Mouse (Mus musculus) neural tube, embryonic 15.5 days (tissue): ENCODE measurements around the gene Sult6b1. TPM values are rescaled to one million over a fixed set of nuclear protein-coding genes. Genes with fewer than 3 reads are reported as not detected.

Experiments used
- ATAC-seq: fragments of 200-750 bp; cut with Nextera tagmentation; 2 replicates; pipeline ENCODE4 v1.8.0; 2017; ENCODE audit warnings: mild to moderate bottlenecking, moderate TSS enrichment, moderate library complexity; ENCODE audit not compliant: low FRiP score
- H3K27ac ChIP-seq: fragments of 300-500 bp; sonication (generic); replicated peaks from 2 replicates; pipeline ENCODE4 v1.5.1; 2015; ENCODE audit warnings: mild to moderate bottlenecking, inconsistent platforms
- H3K27me3 ChIP-seq: fragments of 300-500 bp; sonication (generic); replicated peaks from 2 replicates; pipeline ENCODE4 v1.6.1; 2015; ENCODE audit warnings: inconsistent platforms
- H3K36me3 ChIP-seq: fragments of 300-500 bp; sonication (generic); 2 replicates; pipeline ENCODE4 v1.6.1; 2015; ENCODE audit warnings: inconsistent platforms
- H3K4me1 ChIP-seq: fragments of 300-500 bp; sonication (generic); 2 replicates; pipeline ENCODE4 v1.6.1; 2015; ENCODE audit warnings: inconsistent platforms
- H3K4me2 ChIP-seq: fragments of 300-500 bp; sonication (generic); 2 replicates; pipeline ENCODE4 v1.6.1; 2015; ENCODE audit warnings: inconsistent platforms, mild to moderate bottlenecking, moderate library complexity
- H3K4me3 ChIP-seq: fragments of 300-500 bp; sonication (generic); replicated peaks from 2 replicates; pipeline ENCODE4 v1.5.1; 2015; ENCODE audit warnings: mild to moderate bottlenecking, inconsistent platforms
- H3K9ac ChIP-seq: fragments of 300-500 bp; sonication (generic); replicated peaks from 2 replicates; pipeline ENCODE4 v1.6.1; 2015; ENCODE audit warnings: mild to moderate bottlenecking, inconsistent platforms
- H3K9me3 ChIP-seq: fragments of 300-500 bp; sonication (generic); replicated peaks from 2 replicates; pipeline ENCODE4 v1.6.1; 2016; ENCODE audit warnings: inconsistent platforms
- WGBS: fragments of 180-500 bp; shearing (Covaris S2); methylation state at CpG from one replicate; pipeline ENCODE4 v1.1.7; 2015; ENCODE audit warnings: mixed read lengths; 5-methylcytosine and 5-hydroxymethylcytosine counted together
- polyA plus RNA-seq: library from polyadenylated mRNA; unstranded; fragments of >200 nt; fragmentation: Nextera tagmentation; extraction: Ambion mirVana; gene quantifications from 2 replicates; pipeline ENCODE4 v1.2.1, GENCODE M21; 2015

The Sult6b1 gene
- polyA plus RNA-seq, 1 experiment from 2014 or later = 0.13 TPM

GRCm38 (mm10) chr17:78883291-78883690, 23.5 kb downstream of the Sult6b1 start:
- Histone ChIP-seq H3K9me3 (no peaks in the 10 kb centered on the region), H3K36me3 (no peaks in the 10 kb centered on the region), H3K4me1 (peaks cover 15% of the 10 kb centered on the region; the same call in 1 of the 2 replicates), H3K4me2 (no peak overlapping the region), H3K27me3 (no peaks in the 10 kb centered on the region), H3K4me3 (no peak overlapping the region), H3K9ac (no peak overlapping the region), H3K27ac (no peak overlapping the region)
- no peak for ATAC-seq
- 93% methylated on average over 4 of the region's 4 CpGs for WGBS

GRCm38 (mm10) chr17:78882401-78883112, 24.2 kb downstream of the Sult6b1 start, which contains the start of gene Eif2ak2:
Gene Eif2ak2, minus strand, starts transcription at chr17:78882573.
- H3K9me3 ChIP-seq = no peaks in the 10 kb centered on the region
- peak within 1 kb of the TSS; percentile 45 for H3K4me3 ChIP-seq
- WGBS = 3% methylated on average over 28 of the region's 28 CpGs
- peaks cover 15% of the 10 kb centered on the region; the same call in 1 of the 2 replicates for H3K4me1 ChIP-seq
- peak within 1 kb of the TSS; percentile 73 for H3K4me2 ChIP-seq
- H3K9ac ChIP-seq = peak within 1 kb of the TSS; percentile 47
- peak; percentile 87 for ATAC-seq
- H3K27me3 ChIP-seq = no peaks in the 10 kb centered on the region
- H3K36me3 ChIP-seq = no peaks in the 10 kb centered on the region
- H3K27ac ChIP-seq = peak within 1 kb of the TSS; percentile 7

DNA sequence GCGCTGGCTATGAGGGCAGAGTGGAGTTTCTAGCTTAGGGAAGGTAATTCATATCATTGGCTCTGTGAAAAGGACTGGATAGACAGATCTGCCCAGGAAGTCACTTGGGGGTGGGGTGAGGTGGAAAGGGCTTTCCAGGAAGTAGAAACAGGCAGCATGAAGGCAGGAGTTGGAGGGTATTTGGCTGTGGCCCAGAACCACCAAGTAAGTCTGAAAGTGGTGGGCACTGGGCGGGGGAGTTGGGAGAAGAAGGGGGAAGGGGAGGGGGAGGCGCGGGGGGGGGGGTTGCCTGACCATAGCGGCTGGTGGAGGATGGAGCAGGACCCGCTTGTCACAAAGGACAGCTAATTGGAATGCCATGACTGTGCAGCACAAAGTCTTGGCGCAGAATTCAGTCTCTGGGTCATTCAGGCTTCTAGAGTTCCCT, 24.9 kb downstream of the Sult6b1 start:
- Histone ChIP-seq H3K4me1 (peaks cover 15% of the 10 kb centered on the region; the same call in 1 of the 2 replicates), H3K9me3 (no peaks in the 10 kb centered on the region), H3K4me2 (peak overlapping the region; percentile 73), H3K27ac (peak overlapping the region; percentile 7), H3K36me3 (no peaks in the 10 kb centered on the region), H3K27me3 (no peaks in the 10 kb centered on the region), H3K4me3 (peak overlapping the region; percentile 45), H3K9ac (peak overlapping the region; percentile 47; the same call in 1 of the 2 replicates)
- WGBS = 29% methylated on average over 3 of the region's 7 CpGs
- ATAC-seq = peak; percentile 85

DNA sequence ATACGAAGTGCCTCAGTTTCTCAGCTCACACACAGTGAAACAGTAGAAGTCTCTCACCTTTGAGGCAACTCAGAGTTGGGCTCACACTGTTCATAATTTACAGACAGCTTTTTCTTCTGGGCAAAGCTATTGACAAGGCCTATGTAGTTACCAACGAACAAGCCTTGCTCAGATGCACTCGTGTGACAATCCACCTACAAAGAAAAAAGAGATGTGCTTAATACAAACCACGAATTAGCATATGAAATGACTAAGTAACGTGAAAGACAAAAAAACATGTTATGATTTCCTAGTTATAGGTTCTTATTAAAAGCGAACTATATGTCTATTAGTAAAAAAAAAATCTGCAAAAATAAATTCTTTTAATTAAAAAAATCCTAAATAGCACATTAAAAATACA, 32.9 kb downstream of the Sult6b1 start:
- no peaks in the 10 kb centered on the region for H3K27me3 ChIP-seq
- H3K4me1 ChIP-seq = no peaks in the 10 kb centered on the region
- H3K4me3 ChIP-seq = no peak overlapping the region
- H3K9ac ChIP-seq = no peak overlapping the region
- 89% methylated on average over 6 of the region's 6 CpGs for WGBS
- no peaks in the 10 kb centered on the region for H3K36me3 ChIP-seq
- no peak for ATAC-seq
- H3K27ac ChIP-seq = no peak overlapping the region
- H3K4me2 ChIP-seq = no peak overlapping the region
- H3K9me3 ChIP-seq = no peaks in the 10 kb centered on the region

- 89% methylated on average over 10 of the region's 10 CpGs for WGBS
- Histone ChIP-seq H3K9me3 (no peaks in the 10 kb centered on the region), H3K36me3 (peaks cover 6% of the 10 kb centered on the region), H3K4me1 (no peaks in the 10 kb centered on the region), H3K9ac (no peak overlapping the region), H3K27me3 (no peaks in the 10 kb centered on the region), H3K4me2 (no peak overlapping the region), H3K27ac (no peak overlapping the region), H3K4me3 (no peak overlapping the region)
- no peak for ATAC-seq
Observed at GRCm38 (mm10) chr17:78856243-78856642, 50.5 kb downstream of the Sult6b1 start.

- H3K27me3 ChIP-seq = no peaks in the 10 kb centered on the region
Observed at GRCm38 (mm10) chr17:78842271-78842928, 64.4 kb downstream of the Sult6b1 start.

DNA sequence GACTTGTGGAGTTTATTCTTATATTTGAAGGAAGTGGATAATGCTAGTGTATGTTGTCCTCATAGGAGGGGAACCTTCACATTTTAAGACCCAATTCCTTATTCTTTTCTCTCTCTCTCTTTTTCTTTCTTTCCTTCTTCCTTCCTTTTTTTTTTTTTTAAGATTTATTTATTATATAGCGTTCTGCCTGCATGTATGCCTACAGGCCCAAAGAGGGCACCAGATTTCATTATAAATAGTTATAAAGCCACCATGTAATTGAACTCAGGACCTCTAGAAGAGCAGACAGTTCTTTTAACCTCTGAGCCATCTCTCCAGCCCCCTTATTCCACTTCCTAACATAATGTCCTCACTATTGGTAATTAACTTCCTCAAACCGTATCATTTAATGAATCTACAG, 70.7 kb downstream of the Sult6b1 start:
- peaks cover 26% of the 10 kb centered on the region for H3K4me1 ChIP-seq
- WGBS = 22% methylated on average over 2 of the region's 2 CpGs
- H3K9me3 ChIP-seq = no peaks in the 10 kb centered on the region
- H3K9ac ChIP-seq = peak overlapping the region; percentile 61
- no peaks in the 10 kb centered on the region for H3K27me3 ChIP-seq
- H3K4me3 ChIP-seq = peak overlapping the region; percentile 76
- H3K27ac ChIP-seq = peak overlapping the region; percentile 88
- ATAC-seq = no peak
- peaks cover 27% of the 10 kb centered on the region for H3K36me3 ChIP-seq
- H3K4me2 ChIP-seq = peak overlapping the region; percentile 80

More at GRCm38 (mm10) chr17:78842271-78842928, 64.4 kb downstream of the Sult6b1 start:
- Histone ChIP-seq H3K4me1 (no peaks in the 10 kb centered on the region), H3K9me3 (no peaks in the 10 kb centered on the region), H3K4me2 (no peak overlapping the region), H3K4me3 (no peak overlapping the region), H3K36me3 (peaks cover 86% of the 10 kb centered on the region), H3K9ac (no peak overlapping the region), H3K27ac (no peak overlapping the region)
- WGBS = 93% methylated on average over 7 of the region's 7 CpGs
- ATAC-seq = no peak

GRCm38 (mm10) chr17:78834856-78835835, 71.6 kb downstream of the Sult6b1 start, which contains the start of the genes Heatr5b and Gpatch11:
Gene Heatr5b, minus strand, starts transcription at chr17:78835364.
Gene Gpatch11, plus strand, starts transcription at chr17:78835567.
- peak; percentile 99 for ATAC-seq
- peaks cover 26% of the 10 kb centered on the region for H3K4me1 ChIP-seq
- WGBS = under 1% methylated on average over 79 of the region's 81 CpGs
- H3K4me3 ChIP-seq = peak within 1 kb of the TSS; percentile 76
- peak within 1 kb of the TSS; percentile 67 for H3K9ac ChIP-seq
- H3K4me2 ChIP-seq = peak within 1 kb of the TSS; percentile 80
- H3K27ac ChIP-seq = peak within 1 kb of the TSS; percentile 88
- peaks cover 29% of the 10 kb centered on the region for H3K36me3 ChIP-seq
- H3K27me3 ChIP-seq = no peaks in the 10 kb centered on the region
- no peaks in the 10 kb centered on the region for H3K9me3 ChIP-seq

Other genes with a start within 250 kb of the Sult6b1 start
- 4.6 and 4.8 TPM in 2 replicates for gene Strn, start 169.8 kb downstream of the Sult6b1 start, polyA plus RNA-seq
- 17.5 and 17.7 TPM in 2 replicates for gene Heatr5b, start 71.6 kb downstream of the Sult6b1 start, polyA plus RNA-seq
- 61.3 and 67.3 TPM in 2 replicates for gene Gpatch11, start 71.4 kb downstream of the Sult6b1 start, polyA plus RNA-seq
- gene Eif2ak2, start 24.4 kb downstream of the Sult6b1 start, polyA plus RNA-seq = 3.6 and 6.0 TPM in 2 replicates
- 113 and 125 TPM in 2 replicates for gene Cebpzos, start 9.5 kb upstream of the Sult6b1 start, polyA plus RNA-seq
- 38.7 and 46.5 TPM in 2 replicates for gene Cebpz, start 30.1 kb upstream of the Sult6b1 start, polyA plus RNA-seq
- 67.0 and 68.2 TPM in 2 replicates for gene Ndufaf7, start 30.1 kb upstream of the Sult6b1 start, polyA plus RNA-seq
- 9.4 and 14.5 TPM in 2 replicates for gene Prkd3, start 113.8 kb upstream of the Sult6b1 start, polyA plus RNA-seq
- 24.3 and 24.5 TPM in 2 replicates for gene Qpct, start 144.9 kb upstream of the Sult6b1 start, polyA plus RNA-seq